Mouse (Mus musculus): ENCODE results near the gene Rgs3.

The Rgs3 gene

GRCm38 (mm10) chr4:62726282-62726937 lies 166.8 kb downstream of the Rgs3 start:
- WGBS, result 88% methylated on average over 5 of the region's 5 CpGs

GRCm38 (mm10) chr4:62727541-62728303 lies 168.1 kb downstream of the Rgs3 start:
- 62% methylated on average over 20 of the region's 20 CpGs for WGBS

GRCm38 (mm10) chr4:62728471-62728870 lies 168.8 kb downstream of the Rgs3 start:
- 97% methylated on average over 6 of the region's 6 CpGs for WGBS

- WGBS, result 89% methylated on average over 4 of the region's 4 CpGs
Observed at GRCm38 (mm10) chr4:62729191-62729590, 169.5 kb downstream of the Rgs3 start.

- WGBS, result 70% methylated on average over 5 of the region's 5 CpGs
Observed at GRCm38 (mm10) chr4:62729941-62730340, 170.3 kb downstream of the Rgs3 start.

- 94% methylated on average over 3 of the region's 3 CpGs for WGBS
Observed at GRCm38 (mm10) chr4:62730861-62731260, 171.2 kb downstream of the Rgs3 start.

- 58% methylated on average over 6 of the region's 6 CpGs for WGBS
Observed at GRCm38 (mm10) chr4:62731531-62732063, 171.9 kb downstream of the Rgs3 start.

GRCm38 (mm10) chr4:62732096-62732495 lies 172.4 kb downstream of the Rgs3 start:
- WGBS, result 76% methylated on average over 7 of the region's 7 CpGs

- 63% methylated on average over 2 of the region's 2 CpGs for WGBS
Observed at GRCm38 (mm10) chr4:62732840-62733239, 173.2 kb downstream of the Rgs3 start.

GRCm38 (mm10) chr4:62733938-62734337 lies 174.3 kb downstream of the Rgs3 start:
- WGBS, result 79% methylated on average over 4 of the region's 4 CpGs

- 82% methylated on average over 8 of the region's 8 CpGs for WGBS
Observed at GRCm38 (mm10) chr4:62735291-62735690, 175.6 kb downstream of the Rgs3 start.

- 53% methylated on average over 9 of the region's 9 CpGs for WGBS
Observed at GRCm38 (mm10) chr4:62735878-62736277, 176.2 kb downstream of the Rgs3 start.

- WGBS, result 56% methylated on average over 7 of the region's 7 CpGs
Observed at GRCm38 (mm10) chr4:62736421-62736820, 176.8 kb downstream of the Rgs3 start.

GRCm38 (mm10) chr4:62736904-62737303 lies 177.3 kb downstream of the Rgs3 start:
- WGBS, result 86% methylated on average over 3 of the region's 3 CpGs

GRCm38 (mm10) chr4:62737983-62738695 lies 178.5 kb downstream of the Rgs3 start:
- WGBS, result 62% methylated on average over 9 of the region's 9 CpGs

- WGBS, result 85% methylated on average over 3 of the region's 3 CpGs
Observed at GRCm38 (mm10) chr4:62738996-62739395, 179.3 kb downstream of the Rgs3 start.

- WGBS, result 69% methylated on average over 4 of the region's 4 CpGs
Observed at GRCm38 (mm10) chr4:62739591-62739990, 179.9 kb downstream of the Rgs3 start.

GRCm38 (mm10) chr4:62740282-62741054 lies 180.8 kb downstream of the Rgs3 start:
- WGBS, result 84% methylated on average over 6 of the region's 6 CpGs

- WGBS, result 81% methylated on average over 5 of the region's 5 CpGs
Observed at GRCm38 (mm10) chr4:62741055-62741453, 181.4 kb downstream of the Rgs3 start.

GRCm38 (mm10) chr4:62741601-62742000 lies 182.0 kb downstream of the Rgs3 start:
- WGBS, result 63% methylated on average over 3 of the region's 3 CpGs
